ENCODE assay signal across 18 mouse cellular contexts in genomic region chr8:12327707-12328471, GRCm38 (mm10). TPM values are rescaled to one million over a fixed set of nuclear protein-coding genes. Genes with fewer than 3 reads are reported as not detected.
DNase-seq lines count a peak whose midpoint lies in the region; ATAC-seq and TF ChIP-seq lines count a peak whose summit lies in the region.
"Had no signal": no experiment of that assay in that cellular context is flagged by ENCODE, and none has a peak within 500 bp of the region (broad histone marks: within the 10 kb centered on the region; RNA-seq: fewer than 3 reads in every experiment).

No protein-coding gene starts in this region.

- peaks cover 74% of the 10 kb centered on the region for H3K4me1 ChIP-seq in forebrain, embryonic 15.5 days
- peaks cover 21% of the 10 kb centered on the region for H3K4me1 ChIP-seq in hindbrain, postnatal 0 days (ENCODE audit: insufficient read depth, low read length)
- peaks cover 51% of the 10 kb centered on the region for H3K4me1 ChIP-seq in neural tube, embryonic 13.5 days (replicated peaks)
- no peaks in the 10 kb centered on the region for H3K4me1 ChIP-seq in thymus, adult 2 months (replicated peaks; ENCODE audit: control insufficient read depth, insufficient read depth, low read length)
- H3K4me1 ChIP-seq: liver, embryonic 15.5 days had no signal

- H3K9me3 ChIP-seq in forebrain, embryonic 15.5 days = no peaks in the 10 kb centered on the region
- H3K9me3 ChIP-seq in hindbrain, postnatal 0 days (ENCODE audit: low read length) = no peaks in the 10 kb centered on the region
- no peaks in the 10 kb centered on the region for H3K9me3 ChIP-seq in neural tube, embryonic 13.5 days
- H3K9me3 ChIP-seq: kidney, embryonic 15.5 days; liver, embryonic 15.5 days had no signal

- no peak for TF ChIP-seq CTCF in hindbrain, postnatal 0 days (IDR thresholded peaks at IDR 0.05; ENCODE audit: low read depth)
- no peak for TF ChIP-seq CTCF in thymus, adult 2 months (IDR thresholded peaks at IDR 0.05; ENCODE audit: borderline replicate concordance, control insufficient read depth, extremely low read depth, insufficient read depth, low read length, poor library complexity)

- H3K27ac ChIP-seq in forebrain, embryonic 15.5 days (replicated peaks) = peak overlapping the region; percentile 90
- no peak overlapping the region for H3K27ac ChIP-seq in hindbrain, postnatal 0 days
- H3K27ac ChIP-seq in neural tube, embryonic 13.5 days (replicated peaks) = peak overlapping the region; percentile 56; the same call in 1 of the 2 replicates
- no peak overlapping the region for H3K27ac ChIP-seq in thymus, adult 2 months (ENCODE audit: control insufficient read depth, insufficient read depth, low read length)
- H3K27ac ChIP-seq: kidney, embryonic 15.5 days; liver, embryonic 15.5 days had no signal

- H3K36me3 ChIP-seq in forebrain, embryonic 15.5 days = no peaks in the 10 kb centered on the region
- H3K36me3 ChIP-seq in hindbrain, postnatal 0 days (ENCODE audit: insufficient read depth, low read length) = no peaks in the 10 kb centered on the region
- no peaks in the 10 kb centered on the region for H3K36me3 ChIP-seq in neural tube, embryonic 13.5 days
- no peaks in the 10 kb centered on the region for H3K36me3 ChIP-seq in thymus, adult 2 months (ENCODE audit: control insufficient read depth, insufficient read depth, low read length)
- H3K36me3 ChIP-seq: kidney, embryonic 15.5 days; liver, embryonic 15.5 days had no signal

- peak; percentile 29 for DNase-seq in embryo, embryonic 10.5 days (ENCODE audit: low spot score)
- DNase-seq in embryo, embryonic 10 days (ENCODE audit: low spot score) = no peak
- peak; percentile 62 for DNase-seq in hindbrain, postnatal 0 days (ENCODE audit: low spot score)
- no peak for DNase-seq in layer of hippocampus, postnatal 36 days
- DNase-seq in thymus, postnatal 4 days = no peak
- no peak for DNase-seq in thymus, adult 2 months
- DNase-seq: adrenal gland, postnatal 10 days; cerebellum, postnatal 14 days; left cerebral cortex, postnatal 4 days had no signal

- H3K4me2 ChIP-seq in forebrain, embryonic 15.5 days (replicated peaks) = peak overlapping the region; percentile 45
- peak overlapping the region; percentile 30 for H3K4me2 ChIP-seq in hindbrain, postnatal 0 days (ENCODE audit: low read depth, low read length)
- H3K4me2 ChIP-seq in neural tube, embryonic 13.5 days = peak overlapping the region; percentile 37
- H3K4me2 ChIP-seq: kidney, embryonic 15.5 days; liver, embryonic 15.5 days had no signal

- H3K4me3 ChIP-seq in forebrain, embryonic 15.5 days = peak overlapping the region; percentile 18
- H3K4me3 ChIP-seq in hindbrain, postnatal 0 days (ENCODE audit: low read length) = no peak overlapping the region
- no peak overlapping the region for H3K4me3 ChIP-seq in neural tube, embryonic 13.5 days
- H3K4me3 ChIP-seq in thymus, adult 2 months (ENCODE audit: control insufficient read depth, insufficient read depth, low read length) = no peak overlapping the region
- H3K4me3 ChIP-seq: kidney, embryonic 15.5 days; liver, embryonic 15.5 days had no signal

- ATAC-seq in forebrain, embryonic 15.5 days (replicated peaks) = peak; percentile 75
- ATAC-seq in hindbrain, postnatal 0 days = no peak
- ATAC-seq in neural tube, embryonic 13.5 days (ENCODE audit: low read depth) = peak; percentile 60
- ATAC-seq: Patski had no signal

- peaks cover 3% of the 10 kb centered on the region; the same call in 1 of the 2 replicates for H3K27me3 ChIP-seq in forebrain, embryonic 15.5 days
- H3K27me3 ChIP-seq in hindbrain, postnatal 0 days (ENCODE audit: insufficient read depth, low read length) = peaks cover 14% of the 10 kb centered on the region; the same call in 1 of the 2 replicates
- H3K27me3 ChIP-seq in neural tube, embryonic 13.5 days = peaks cover 68% of the 10 kb centered on the region
- H3K27me3 ChIP-seq in thymus, adult 2 months (ENCODE audit: control insufficient read depth, insufficient read depth, low read length) = no peaks in the 10 kb centered on the region

- peak overlapping the region; percentile 13; the same call in 1 of the 2 replicates for H3K9ac ChIP-seq in forebrain, embryonic 15.5 days (replicated peaks)
- H3K9ac ChIP-seq in hindbrain, postnatal 0 days (replicated peaks; ENCODE audit: low read length) = no peak overlapping the region
- H3K9ac ChIP-seq in neural tube, embryonic 13.5 days = no peak overlapping the region
- H3K9ac ChIP-seq: kidney, embryonic 15.5 days; liver, embryonic 15.5 days had no signal

- WGBS in forebrain, embryonic 15.5 days = 5% methylated on average over 21 of the region's 21 CpGs
- 31% methylated on average over 21 of the region's 21 CpGs for WGBS in hindbrain, postnatal 0 days
- WGBS in neural tube, embryonic 13.5 days = 37% methylated on average over 21 of the region's 21 CpGs
- WGBS in thymus, adult 2 months = 92% methylated on average over 21 of the region's 21 CpGs

- no peak for TF ChIP-seq POLR2A in thymus, adult 2 months (IDR thresholded peaks at IDR 0.05; ENCODE audit: control insufficient read depth, extremely low read depth, insufficient read depth, low read length, poor library complexity)

RNA-seq across cellular contexts. Expression of gene A230072I06Rik, which starts 49.3 kb away (rescaled TPM):
- polyA plus RNA-seq in forebrain, embryonic 15.5 days (2015; fragmentation: Nextera tagmentation; extraction: Ambion mirVana) = 0.29 and 0.45 TPM in 2 replicates
- 0.36 and 0.63 TPM in 2 replicates for total RNA-seq in hindbrain, postnatal 0 days (2014; rRNA removed)
- polyA plus RNA-seq in hindbrain, postnatal 0 days (2015; fragmentation: Nextera tagmentation; extraction: Ambion mirVana) = not detected in 2 replicates
- polyA plus RNA-seq in neural tube, embryonic 13.5 days (2015; fragmentation: Nextera tagmentation; extraction: Ambion mirVana) = not detected in 2 replicates
- total RNA-seq in layer of hippocampus, postnatal 36 days (2021) = not detected
- polyA plus RNA-seq in thymus, adult 2 months (2012; rRNA removed) = not detected in 2 replicates
- total RNA-seq: adrenal gland, postnatal 10 days; gastrocnemius, postnatal 4 days had no signal
- polyA plus RNA-seq: heart, embryonic 16.5 days; intestine, embryonic 14.5 days; kidney, embryonic 15.5 days; liver, embryonic 15.5 days; Patski; small intestine, adult 2 months had no signal

Comparison
In these comparisons a context has a peak if more than half of its experiments do, and no peak if none do; other contexts are left out.
1. DNase-seq: peak in embryo, embryonic 10.5 days (single experiment) and hindbrain, postnatal 0 days (single experiment); none in embryo, embryonic 10 days (single experiment), layer of hippocampus, postnatal 36 days (0 of 2), thymus, postnatal 4 days (single experiment) and thymus, adult 2 months (single experiment).
2. H3K27ac ChIP-seq: peak in forebrain, embryonic 15.5 days (single experiment) and neural tube, embryonic 13.5 days (single experiment); none in hindbrain, postnatal 0 days (single experiment) and thymus, adult 2 months (single experiment).
3. Peak in every context shown above with its lines, with median percentiles within 50 percentile points of each other: H3K4me2 ChIP-seq.